Comparison of ENCODE assay signal across 8 mouse cellular contexts in the genomic region with DNA sequence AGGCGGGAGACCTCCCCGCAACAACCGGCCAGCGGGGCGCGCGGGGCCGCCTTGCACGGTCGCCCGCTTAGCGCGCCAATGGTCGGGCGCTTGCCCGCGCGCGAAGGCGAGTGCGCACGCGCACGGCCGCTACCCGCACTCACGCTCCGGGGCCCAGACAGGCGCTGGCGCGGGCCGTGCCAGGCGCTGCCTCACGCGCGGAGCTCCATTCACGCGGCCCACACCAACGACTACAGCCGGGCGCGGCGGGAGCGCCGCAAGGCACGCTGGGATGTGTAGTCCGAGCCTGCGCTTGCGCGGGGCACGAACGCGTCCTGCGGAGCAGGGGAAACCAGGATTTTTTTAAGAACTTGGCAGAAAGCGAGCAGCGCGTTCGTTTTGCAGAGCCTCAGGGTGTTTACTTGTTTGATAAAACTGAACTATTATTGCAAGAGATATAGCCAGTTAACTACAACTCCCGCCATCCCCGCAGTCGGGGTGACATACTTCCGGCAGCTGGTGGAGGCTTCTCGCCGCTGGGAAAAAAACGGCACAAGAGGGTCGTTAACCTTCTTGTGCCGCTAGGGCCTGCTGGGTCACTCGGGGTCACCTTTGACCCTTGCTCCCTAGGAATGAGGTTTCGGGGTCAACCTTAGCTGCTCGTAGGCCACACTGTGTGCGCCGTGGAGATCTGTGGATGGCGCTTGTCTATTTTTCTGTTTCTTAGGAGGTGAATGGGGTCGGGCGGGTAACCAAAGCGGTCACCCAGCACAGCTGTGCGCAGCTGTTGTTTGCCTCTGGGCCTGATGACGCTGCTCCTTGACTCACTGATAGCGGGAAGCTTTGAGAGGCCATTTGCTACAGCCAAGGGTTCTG. TPM values are rescaled to one million over a fixed set of nuclear protein-coding genes. Genes with fewer than 3 reads are reported as not detected.
DNase-seq lines count a peak whose midpoint lies in the region; ATAC-seq and TF ChIP-seq lines count a peak whose summit lies in the region.

A gene (minus strand): TSS at position 79 of the 855 bp plus-strand sequence.

- intact Hi-C loops in heart, postnatal 10 days (cut with DNase I), result loop anchor here (5.0 kb wide), 1 partner anchor 98 kb away; no protein-coding TSS in a partner anchor

- no peak; the same call in 1 of the 2 replicates for TF ChIP-seq EP300 in liver, postnatal 0 days (IDR thresholded peaks at IDR 0.05; ENCODE audit: low read depth)

- peak within 1 kb of the TSS; percentile 90 for H3K27ac ChIP-seq in forebrain, embryonic 13.5 days
- H3K27ac ChIP-seq in liver, postnatal 0 days (ENCODE audit: low read depth), result peak within 1 kb of the TSS; percentile 92
- H3K27ac ChIP-seq in neural tube, embryonic 14.5 days (ENCODE audit: low read depth, low read length), result peak within 1 kb of the TSS; percentile 95

- H3K36me3 ChIP-seq in E14TG2a.4 (ENCODE audit: insufficient read depth, low read length), result peaks cover 32% of the 10 kb centered on the region
- 0 out of 2 replicates have a peak, but pooled peaks cover 3% of the 10 kb centered on the region for H3K36me3 ChIP-seq in forebrain, embryonic 13.5 days (ENCODE audit: poor library complexity, severe bottlenecking)
- peaks cover 3% of the 10 kb centered on the region for H3K36me3 ChIP-seq in liver, postnatal 0 days (replicated peaks; ENCODE audit: insufficient read depth, low read length)
- no peaks in the 10 kb centered on the region for H3K36me3 ChIP-seq in neural tube, embryonic 14.5 days (ENCODE audit: control insufficient read depth, insufficient read depth, low read length)

- peaks cover 43% of the 10 kb centered on the region for H3K4me1 ChIP-seq in E14TG2a.4 (replicated peaks; ENCODE audit: low read depth, low read length)
- peaks cover 35% of the 10 kb centered on the region for H3K4me1 ChIP-seq in forebrain, embryonic 13.5 days
- H3K4me1 ChIP-seq in liver, postnatal 0 days (ENCODE audit: insufficient read depth), result peaks cover 21% of the 10 kb centered on the region
- peaks cover 19% of the 10 kb centered on the region for H3K4me1 ChIP-seq in neural tube, embryonic 14.5 days (ENCODE audit: control insufficient read depth, insufficient read depth, low read length)

- peak within 1 kb of the TSS; percentile 91 for H3K4me3 ChIP-seq in E14TG2a.4 (replicated peaks; ENCODE audit: low read length)
- H3K4me3 ChIP-seq in forebrain, embryonic 13.5 days, result peak within 1 kb of the TSS; percentile 86
- peak within 1 kb of the TSS; percentile 89 for H3K4me3 ChIP-seq in liver, postnatal 0 days (ENCODE audit: low read depth, low read length)
- H3K4me3 ChIP-seq in neural tube, embryonic 14.5 days (ENCODE audit: low read depth, low read length), result peak within 1 kb of the TSS; percentile 85

- H3K9ac ChIP-seq in forebrain, embryonic 13.5 days, result peak within 1 kb of the TSS; percentile 86
- H3K9ac ChIP-seq in liver, postnatal 0 days (replicated peaks), result peak within 1 kb of the TSS; percentile 86
- peak within 1 kb of the TSS; percentile 83 for H3K9ac ChIP-seq in neural tube, embryonic 14.5 days (replicated peaks; ENCODE audit: low read depth, low read length)

- no peaks in the 10 kb centered on the region for H3K9me3 ChIP-seq in E14TG2a.4 (ENCODE audit: low read length)
- H3K9me3 ChIP-seq in forebrain, embryonic 13.5 days (replicated peaks), result no peaks in the 10 kb centered on the region
- no peaks in the 10 kb centered on the region for H3K9me3 ChIP-seq in liver, postnatal 0 days (ENCODE audit: low read length)
- no peaks in the 10 kb centered on the region for H3K9me3 ChIP-seq in neural tube, embryonic 14.5 days (ENCODE audit: control insufficient read depth, low read length)

- peak; percentile 99 for ATAC-seq in forebrain, embryonic 13.5 days
- peak; percentile 92 for ATAC-seq in liver, postnatal 0 days
- peak; percentile 99 for ATAC-seq in neural tube, embryonic 14.5 days (ENCODE audit: low read depth)

- TF ChIP-seq CTCF in E14TG2a.4 (conservative IDR thresholded peaks at IDR 0.05; ENCODE audit: low read length), result no peak; the same call in 1 of the 2 replicates
- TF ChIP-seq CTCF in liver, postnatal 0 days (IDR thresholded peaks at IDR 0.05; ENCODE audit: low read depth), result peak; percentile 38

- DNase-seq in c-Kit-positive CD71-positive TER-119-positive erythroid progenitor cells, embryonic 14.5 days (ENCODE audit: low spot score), result peak; percentile 77
- peak; percentile 91 to 92 for DNase-seq in heart, postnatal 10 days
- peak; percentile 51 for DNase-seq in large intestine, adult 2 months (ENCODE audit: low read depth, low spot score)
- peak; percentile 86 for DNase-seq in liver, postnatal 0 days
- peak; percentile 91 for DNase-seq in testis, postnatal 10 days (ENCODE audit: low spot score)

- H3K4me2 ChIP-seq in forebrain, embryonic 13.5 days, result peak within 1 kb of the TSS; percentile 98
- H3K4me2 ChIP-seq in liver, postnatal 0 days (ENCODE audit: low read depth, low read length), result peak within 1 kb of the TSS; percentile 95
- peak within 1 kb of the TSS; percentile 97 for H3K4me2 ChIP-seq in neural tube, embryonic 14.5 days (ENCODE audit: low read depth, low read length)

- under 1% methylated on average over 76 of the region's 79 CpGs for WGBS in forebrain, embryonic 13.5 days
- 1% methylated on average over 79 of the region's 79 CpGs for WGBS in large intestine, adult 2 months
- under 1% methylated on average over 79 of the region's 79 CpGs for WGBS in liver, postnatal 0 days (ENCODE audit: insufficient replicate concordance)
- under 1% methylated on average over 60 of the region's 79 CpGs for WGBS in neural tube, embryonic 14.5 days

- no peaks in the 10 kb centered on the region for H3K27me3 ChIP-seq in E14TG2a.4 (ENCODE audit: insufficient read depth, low read length)
- H3K27me3 ChIP-seq in forebrain, embryonic 13.5 days, result peaks cover 45% of the 10 kb centered on the region
- H3K27me3 ChIP-seq in liver, postnatal 0 days (ENCODE audit: insufficient read depth, low read length), result no peaks in the 10 kb centered on the region
- H3K27me3 ChIP-seq in neural tube, embryonic 14.5 days (ENCODE audit: control insufficient read depth, insufficient read depth, low read length), result no peaks in the 10 kb centered on the region

RNA-seq across cellular contexts. Expression of the gene that starts here (rescaled TPM):
- polyA plus RNA-seq in forebrain, embryonic 13.5 days (2015; fragmentation: Nextera tagmentation; extraction: Ambion mirVana), result 56.1 and 57.2 TPM in 2 replicates
- total RNA-seq in heart, postnatal 10 days (2021), result 10 to 100 TPM; 20.9 to 22.7 TPM
- 6.0 and 7.3 TPM in 2 replicates for polyA plus RNA-seq in large intestine, adult 2 months (2012; rRNA removed)
- 9.9 and 10.8 TPM in 2 replicates for polyA plus RNA-seq in liver, postnatal 0 days (2015; fragmentation: Nextera tagmentation; extraction: Ambion mirVana)
- 102 and 109 TPM in 2 replicates for polyA plus RNA-seq in neural tube, embryonic 14.5 days (2014; fragmentation: Nextera tagmentation; extraction: Ambion mirVana)

Comparison
In these comparisons a context has a peak if more than half of its experiments do, and no peak if none do; other contexts are left out.
1. Peak in every context shown above with its lines: DNase-seq, ATAC-seq, H3K4me3 ChIP-seq and H3K27ac ChIP-seq.